Mouse (Mus musculus) megakaryocyte, embryonic 14.5 days (primary cell): Measurements from ENCODE around the gene Gfm1.

Experiments
- FLI1 ChIP-seq: IDR thresholded peaks from 2 replicates; pipeline ENCODE4 v1.6.1; 2012; ENCODE audit warnings: low read length, inconsistent platforms, mixed read lengths
- GATA1 ChIP-seq: IDR thresholded peaks from 3 replicates; pipeline ENCODE4 v1.6.1; 2012; ENCODE audit warnings: mixed read lengths, low read length, inconsistent platforms, borderline replicate concordance

- TF ChIP-seq GATA1 = no peak
- TF ChIP-seq FLI1 = no peak
Observed at GRCm38 (mm10) chr3:67508216-67508892, 78.5 kb downstream of the Gfm1 start.
